Mouse (Mus musculus) heart, postnatal 0 days (tissue): ENCODE measurements around the gene Ap1ar. TPM values are rescaled to one million over a fixed set of nuclear protein-coding genes. Genes with fewer than 3 reads are reported as not detected.

Experiments used
- ATAC-seq: fragments of 200-750 bp; cut with Nextera tagmentation; 2 replicates; pipeline ENCODE4 v1.8.0; 2017; ENCODE audit warnings: low read depth, moderate number of reproducible peaks, moderate library complexity; ENCODE audit not compliant: insufficient read depth
- DNase-seq: peaks from one replicate; pipeline ENCODE4 v3.0.0-alpha.2; 2016; ENCODE audit warnings: low spot score
- H3K27ac ChIP-seq: fragments of 300-500 bp; sonication (generic); 2 replicates; pipeline ENCODE4 v1.5.1; 2014; ENCODE audit warnings: low read depth, mild to moderate bottlenecking
- H3K27me3 ChIP-seq: fragments of 300-500 bp; sonication (generic); 2 replicates; pipeline ENCODE4 v1.6.1; 2014; ENCODE audit warnings: low read length, mixed read lengths; ENCODE audit not compliant: control insufficient read depth, insufficient read depth
- H3K36me3 ChIP-seq: fragments of 300-500 bp; sonication (generic); replicated peaks from 2 replicates; pipeline ENCODE4 v1.6.1; 2014; ENCODE audit warnings: low read length, mixed read lengths; ENCODE audit not compliant: control insufficient read depth, insufficient read depth
- H3K4me1 ChIP-seq: fragments of 300-500 bp; sonication (generic); 2 replicates; pipeline ENCODE4 v1.6.1; 2014; ENCODE audit warnings: antibody characterized with exemption; ENCODE audit not compliant: control insufficient read depth, insufficient read depth
- H3K4me2 ChIP-seq: fragments of 300-500 bp; sonication (generic); 2 replicates; pipeline ENCODE4 v1.6.1; 2014; ENCODE audit warnings: low read depth, mild to moderate bottlenecking, low read length, moderate library complexity
- H3K4me3 ChIP-seq: fragments of 300-500 bp; sonication (generic); 2 replicates; pipeline ENCODE4 v1.5.1; 2014; ENCODE audit warnings: low read depth, low read length
- H3K9ac ChIP-seq: fragments of 300-500 bp; sonication (generic); replicated peaks from 2 replicates; pipeline ENCODE4 v1.6.1; 2014; ENCODE audit warnings: low read depth, low read length, mixed read lengths
- H3K9me3 ChIP-seq: fragments of 300-500 bp; sonication (generic); replicated peaks from 2 replicates; pipeline ENCODE4 v1.6.1; 2016; ENCODE audit warnings: low read length; ENCODE audit not compliant: control insufficient read depth
- CTCF ChIP-seq: IDR thresholded peaks from 2 replicates; pipeline ENCODE4 v1.5.1; 2016; ENCODE audit warnings: antibody characterized with exemption, control low read depth, low read depth
- EP300 ChIP-seq: IDR thresholded peaks from 2 replicates; pipeline ENCODE4 v1.6.1; 2016; ENCODE audit warnings: antibody characterized with exemption, low read depth
- WGBS: fragments of 180-500 bp; shearing (Covaris S2); extraction: QIAGEN DNeasy Blood & Tissue Kit; methylation state at CpG from one replicate; pipeline ENCODE4 v1.1.7; 2014; 5-methylcytosine and 5-hydroxymethylcytosine counted together
- polyA plus RNA-seq: library from polyadenylated mRNA; unstranded; fragments of >200 nt; fragmentation: Nextera tagmentation; extraction: Ambion mirVana; gene quantifications from 2 replicates; pipeline ENCODE4 v1.2.1, GENCODE M21; 2015
- total RNA-seq: library from RNA; depleted of rRNA; stranded (reverse); fragments of >200 nt; gene quantifications from 2 replicates; pipeline ENCODE4 v1.2.3, GENCODE M21; 2014; ENCODE audit warnings: low replicate concordance; rRNA removed

Ap1ar gene
- total and polyA plus RNA-seq, 2 experiments from 2014 or later, result 16.4 to 18.2 TPM

DNA sequence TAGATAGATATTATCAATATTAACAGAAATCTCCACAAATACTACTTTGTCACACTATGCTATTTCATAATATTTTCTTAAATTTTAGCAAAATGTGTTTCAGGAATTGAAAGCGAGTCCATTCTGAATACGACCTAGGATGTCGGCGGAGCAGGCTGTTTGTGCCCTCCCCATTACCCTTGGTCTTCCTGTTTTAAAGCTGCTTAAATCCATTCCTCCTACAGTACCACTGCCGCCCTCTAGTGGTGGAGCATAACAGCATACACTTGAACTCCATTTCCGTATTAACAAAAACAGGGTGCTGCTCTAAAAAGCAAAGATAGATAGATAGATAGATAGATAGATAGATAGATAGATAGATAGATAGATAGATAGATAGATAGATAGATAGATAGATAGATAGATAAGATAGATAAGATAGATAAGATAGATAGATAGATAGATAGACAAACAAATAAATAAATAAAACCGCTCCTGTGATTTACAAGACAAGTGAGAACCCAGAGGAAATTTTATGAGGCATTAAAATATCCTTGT, 74.2 kb downstream of the Ap1ar start:
- peak; percentile 74 for DNase-seq
- H3K9ac ChIP-seq, result no peak overlapping the region
- ATAC-seq, result peak; percentile 55; the same call in 1 of the 2 replicates
- 22% methylated on average over 7 of the region's 7 CpGs for WGBS
- no peak overlapping the region for H3K4me2 ChIP-seq
- no peaks in the 10 kb centered on the region for H3K4me1 ChIP-seq
- no peaks in the 10 kb centered on the region for H3K9me3 ChIP-seq
- TF ChIP-seq EP300 (no peak), CTCF (peak; percentile 89)
- peaks cover 20% of the 10 kb centered on the region for H3K27me3 ChIP-seq
- no peak overlapping the region for H3K4me3 ChIP-seq
- H3K27ac ChIP-seq, result no peak overlapping the region
- no peaks in the 10 kb centered on the region for H3K36me3 ChIP-seq

DNA sequence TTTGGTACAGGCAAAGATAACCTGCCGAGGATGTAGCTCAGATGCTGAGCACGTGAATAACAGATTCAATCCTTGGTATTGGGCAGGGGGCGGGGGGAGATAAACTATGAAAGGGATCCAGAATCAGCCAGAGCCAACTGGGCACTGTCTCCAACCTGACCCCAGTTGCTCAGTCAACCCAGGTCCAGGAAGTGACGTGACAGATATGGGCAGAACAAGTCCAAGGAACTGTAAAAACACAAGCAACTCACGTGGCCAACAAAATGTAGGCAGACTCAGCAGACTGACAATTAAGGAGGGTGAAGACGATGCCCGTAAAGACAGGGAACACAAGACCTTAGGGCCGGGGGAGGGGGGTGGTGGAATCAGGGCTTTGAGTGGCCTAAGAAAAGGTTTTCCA, 74.9 kb downstream of the Ap1ar start:
- Histone ChIP-seq H3K36me3 (no peaks in the 10 kb centered on the region), H3K4me3 (no peak overlapping the region), H3K27ac (no peak overlapping the region), H3K27me3 (peaks cover 20% of the 10 kb centered on the region), H3K9ac (no peak overlapping the region), H3K9me3 (no peaks in the 10 kb centered on the region), H3K4me2 (no peak overlapping the region), H3K4me1 (no peaks in the 10 kb centered on the region)
- DNase-seq (no peak), ATAC-seq (no peak)
- 64% methylated on average over 8 of the region's 8 CpGs for WGBS
- no peak for TF ChIP-seq CTCF
- TF ChIP-seq EP300, result no peak

DNA sequence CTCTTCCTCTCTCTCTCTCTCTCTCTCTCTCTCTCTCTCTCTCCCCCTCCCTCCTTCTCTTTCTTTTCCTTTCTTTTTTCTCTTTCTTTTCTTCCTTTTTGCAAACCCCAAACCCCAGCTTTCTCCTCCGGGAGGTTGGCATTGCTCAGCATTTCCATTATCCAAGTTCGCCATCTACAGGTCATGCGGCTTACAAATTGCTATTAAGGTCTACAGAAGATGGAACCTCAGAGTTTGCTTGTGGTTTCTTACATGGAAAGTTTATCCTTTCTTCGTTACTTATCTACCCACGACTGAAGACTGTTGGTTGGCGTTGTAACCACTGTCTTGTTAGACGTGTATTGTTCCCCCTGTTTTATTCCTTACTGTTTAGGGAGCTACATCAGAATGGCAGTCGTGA, 78.1 kb downstream of the Ap1ar start:
- no peaks in the 10 kb centered on the region for H3K36me3 ChIP-seq
- H3K4me3 ChIP-seq, result no peak overlapping the region
- H3K27me3 ChIP-seq, result peaks cover 20% of the 10 kb centered on the region
- no peak overlapping the region for H3K27ac ChIP-seq
- H3K9ac ChIP-seq, result no peak overlapping the region
- H3K4me2 ChIP-seq, result no peak overlapping the region
- TF ChIP-seq CTCF (peak; percentile 59), EP300 (no peak)
- WGBS, result 15% methylated on average over 8 of the region's 8 CpGs
- ATAC-seq (no peak), DNase-seq (peak; percentile 22)
- H3K4me1 ChIP-seq, result no peaks in the 10 kb centered on the region
- no peaks in the 10 kb centered on the region for H3K9me3 ChIP-seq

DNA sequence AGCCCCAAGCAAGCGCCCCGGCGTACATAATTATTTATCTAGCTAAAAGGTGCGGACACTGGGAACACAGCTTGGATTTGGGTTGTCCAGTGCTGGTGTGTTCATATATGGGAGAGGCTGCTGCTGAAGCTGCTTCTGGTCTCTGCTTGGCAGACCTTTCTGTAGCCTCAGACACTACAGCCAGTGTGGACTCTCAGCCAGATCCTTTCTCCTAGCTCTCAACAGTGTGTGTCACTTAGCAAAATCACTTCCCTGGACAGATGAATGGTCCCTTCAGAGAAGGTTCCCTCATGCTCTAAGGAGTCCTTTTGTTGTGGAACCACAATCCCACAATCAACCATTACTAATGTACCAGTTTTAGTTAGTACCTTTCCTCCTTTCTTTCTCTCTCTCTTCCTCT, 78.5 kb downstream of the Ap1ar start:
- H3K9ac ChIP-seq, result no peak overlapping the region
- H3K27me3 ChIP-seq, result peaks cover 20% of the 10 kb centered on the region
- no peak overlapping the region for H3K4me3 ChIP-seq
- no peak overlapping the region for H3K4me2 ChIP-seq
- DNase-seq, result no peak
- no peak for ATAC-seq
- 76% methylated on average over 4 of the region's 4 CpGs for WGBS
- H3K36me3 ChIP-seq, result no peaks in the 10 kb centered on the region
- no peaks in the 10 kb centered on the region for H3K9me3 ChIP-seq
- H3K4me1 ChIP-seq, result no peaks in the 10 kb centered on the region
- H3K27ac ChIP-seq, result no peak overlapping the region
- TF ChIP-seq EP300 (no peak), CTCF (no peak)

DNA sequence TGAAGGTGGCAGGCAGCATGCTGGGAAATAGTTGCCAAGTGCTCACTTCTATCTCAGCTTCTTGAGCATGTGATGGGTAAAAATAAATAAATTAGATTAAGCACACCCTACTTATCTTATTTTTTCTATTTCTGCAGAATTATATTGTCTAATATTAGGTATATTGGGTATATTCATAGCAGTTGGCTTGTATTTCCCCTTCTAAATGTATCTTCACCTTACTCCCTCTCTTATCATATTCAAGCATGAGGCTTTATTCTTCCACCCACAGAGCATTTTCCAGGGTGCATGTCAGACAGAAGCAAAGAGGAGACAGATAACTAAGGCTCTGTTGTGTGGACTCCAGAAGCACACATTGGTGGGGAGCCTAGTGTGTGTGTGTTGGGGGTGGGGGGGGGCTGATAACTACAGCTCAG, 79.4 kb downstream of the Ap1ar start:
- H3K4me3 ChIP-seq, result no peak overlapping the region
- no peaks in the 10 kb centered on the region for H3K4me1 ChIP-seq
- H3K27me3 ChIP-seq, result peaks cover 20% of the 10 kb centered on the region
- no peak overlapping the region for H3K4me2 ChIP-seq
- DNase-seq (no peak), ATAC-seq (no peak)
- H3K36me3 ChIP-seq, result no peaks in the 10 kb centered on the region
- no peak overlapping the region for H3K9ac ChIP-seq
- no peak overlapping the region for H3K27ac ChIP-seq
- TF ChIP-seq EP300 (no peak), CTCF (no peak)
- H3K9me3 ChIP-seq, result no peaks in the 10 kb centered on the region

Other genes with a start within 250 kb of the Ap1ar start
- not detected in 2 replicates for gene Neurog2, start 204.4 kb downstream of the Ap1ar start, total RNA-seq
- gene Neurog2, start 204.4 kb downstream of the Ap1ar start, polyA plus RNA-seq, result not detected in 2 replicates
- 0.27 and 1.2 TPM in 2 replicates for gene Alpk1, start 57.0 kb downstream of the Ap1ar start, total RNA-seq
- 0.55 and 1.0 TPM in 2 replicates for gene Alpk1, start 57.0 kb downstream of the Ap1ar start, polyA plus RNA-seq
- gene Tifa, start 47.7 kb downstream of the Ap1ar start, total RNA-seq, result 1.4 and 2.4 TPM in 2 replicates
- 2.6 and 2.9 TPM in 2 replicates for gene Tifa, start 47.7 kb downstream of the Ap1ar start, polyA plus RNA-seq
- gene Fam241a, start 58.8 kb upstream of the Ap1ar start, total RNA-seq, result 9.1 and 10.1 TPM in 2 replicates
- 7.8 and 8.3 TPM in 2 replicates for gene Fam241a, start 58.8 kb upstream of the Ap1ar start, polyA plus RNA-seq